Mouse (Mus musculus) liver, embryonic 14.5 days (tissue): Measurements from ENCODE around the gene Muc4. TPM values are rescaled to one million over a fixed set of nuclear protein-coding genes. Genes with fewer than 3 reads are reported as not detected.

Experiments used
- ATAC-seq: fragments of 200-750 bp; cut with Nextera tagmentation; 2 replicates; pipeline ENCODE4 v1.8.0; 2017; ENCODE audit warnings: moderate number of reproducible peaks, mild to moderate bottlenecking, moderate library complexity; ENCODE audit not compliant: insufficient read depth
- DNase-seq, 3 experiments: peaks; one replicate each; pipeline ENCODE4 v3.0.0-alpha.2; 2012 to 2013; ENCODE audit warnings: low read depth in 3 of 3, low spot score in 3 of 3
- H3K27ac ChIP-seq: fragments of 300-500 bp; sonication (generic); 2 replicates; pipeline ENCODE4 v1.5.1; 2014; ENCODE audit warnings: moderate library complexity, mild to moderate bottlenecking, control low read depth, inconsistent platforms
- H3K27me3 ChIP-seq: fragments of 300-500 bp; sonication (generic); 2 replicates; pipeline ENCODE4 v1.6.1; 2014; ENCODE audit warnings: mild to moderate bottlenecking, low read length, moderate library complexity; ENCODE audit not compliant: control insufficient read depth, insufficient read depth
- H3K36me3 ChIP-seq: fragments of 300-500 bp; sonication (generic); replicated peaks from 2 replicates; pipeline ENCODE4 v1.6.1; 2014; ENCODE audit warnings: low read depth; ENCODE audit not compliant: control insufficient read depth, insufficient read depth
- H3K4me1 ChIP-seq, 2 experiments: fragments of 200-500 bp in 1 of 2; fragments of 300-500 bp in 1 of 2; sonication (generic) in 1 of 2; replicated peaks; 2 replicates each; pipeline ENCODE4 v1.6.1; 2012 to 2014; ENCODE audit warnings: antibody characterized with exemption in 1 of 2, inconsistent platforms in 1 of 2, low read length in 1 of 2; ENCODE audit not compliant: control insufficient read depth in 2 of 2, insufficient read depth in 2 of 2
- H3K4me2 ChIP-seq: fragments of 300-500 bp; sonication (generic); 2 replicates; pipeline ENCODE4 v1.6.1; 2014; ENCODE audit warnings: low read depth, mild to moderate bottlenecking, control low read depth, moderate library complexity
- H3K4me3 ChIP-seq, 2 experiments: fragments of 200-500 bp in 1 of 2; fragments of 300-500 bp in 1 of 2; sonication (generic) in 1 of 2; 2 replicates each; pipeline ENCODE4 v1.5.1; 2012 to 2014; ENCODE audit warnings: low read depth in 2 of 2, low read length in 2 of 2, mild to moderate bottlenecking in 2 of 2, control low read depth in 1 of 2, inconsistent platforms in 1 of 2, moderate library complexity in 1 of 2; ENCODE audit not compliant: insufficient read depth in 1 of 2
- H3K9ac ChIP-seq: fragments of 300-500 bp; sonication (generic); replicated peaks from 2 replicates; pipeline ENCODE4 v1.6.1; 2014; ENCODE audit warnings: mild to moderate bottlenecking, control low read depth, moderate library complexity
- H3K9me3 ChIP-seq: fragments of 300-500 bp; sonication (generic); 2 replicates; pipeline ENCODE4 v1.6.1; 2016; ENCODE audit warnings: low read length, mixed read lengths; ENCODE audit not compliant: control insufficient read depth
- CTCF ChIP-seq: IDR thresholded peaks from 2 replicates; pipeline ENCODE4 v1.5.1; 2016; ENCODE audit warnings: antibody characterized with exemption, low read depth, control low read depth
- EP300 ChIP-seq: IDR thresholded peaks from 2 replicates; pipeline ENCODE4 v1.6.1; 2016; ENCODE audit warnings: antibody characterized with exemption, low read depth
- WGBS: fragments of 180-500 bp; shearing (Covaris S2); extraction: QIAGEN DNeasy Blood & Tissue Kit; methylation state at CpG from one replicate; pipeline ENCODE4 v1.1.7; 2014; ENCODE audit not compliant: insufficient replicate concordance; 5-methylcytosine and 5-hydroxymethylcytosine counted together
- polyA plus RNA-seq, 2 experiments: library from polyadenylated mRNA; depleted of rRNA in 1 of 2; stranded (reverse) in 1 of 2; unstranded in 1 of 2; fragments of >200 nt; fragmentation: Nextera tagmentation in 1 of 2; extraction: Ambion mirVana in 1 of 2; gene quantifications; 2 replicates each; pipeline versions ENCODE4 v1.2.1 to v1.2.3; 2012 to 2014

Muc4 gene
- polyA plus RNA-seq, 2 experiments, result 0.63 to 0.79 TPM

GRCm38 (mm10) chr16:32776676-32777075 is 41.0 kb downstream of the Muc4 start:
- H3K27me3 ChIP-seq, result no peaks in the 10 kb centered on the region
- H3K4me3 ChIP-seq, result no peak overlapping the region
- H3K36me3 ChIP-seq, result no peaks in the 10 kb centered on the region
- TF ChIP-seq EP300 (no peak), CTCF (no peak)
- no peak overlapping the region for H3K9ac ChIP-seq
- ATAC-seq, result no peak
- no peaks in the 10 kb centered on the region for H3K9me3 ChIP-seq
- DNase-seq, result no peak
- WGBS, result 36% methylated on average over 10 of the region's 10 CpGs
- H3K27ac ChIP-seq, result no peak overlapping the region
- H3K4me2 ChIP-seq, result no peak overlapping the region
- no peaks in the 10 kb centered on the region for H3K4me1 ChIP-seq

- no peak for ATAC-seq
- WGBS, result 39% methylated on average over 8 of the region's 8 CpGs
- H3K27ac ChIP-seq, result no peak overlapping the region
- H3K36me3 ChIP-seq, result no peaks in the 10 kb centered on the region
- no peak overlapping the region for H3K4me3 ChIP-seq
- no peak for DNase-seq
- peaks cover 0 to 3% of the 10 kb centered on the region in 2 experiments; a peak in 2 of 4 replicates for H3K4me1 ChIP-seq
- H3K9me3 ChIP-seq, result no peaks in the 10 kb centered on the region
- no peaks in the 10 kb centered on the region for H3K27me3 ChIP-seq
- no peak for TF ChIP-seq EP300
- TF ChIP-seq CTCF, result no peak
- no peak overlapping the region for H3K9ac ChIP-seq
- no peak overlapping the region for H3K4me2 ChIP-seq
Observed at GRCm38 (mm10) chr16:32778956-32779355, 43.3 kb downstream of the Muc4 start.

- DNase-seq, result no peak
- no peak for ATAC-seq
- H3K4me3 ChIP-seq, result no peak overlapping the region
- H3K36me3 ChIP-seq, result no peaks in the 10 kb centered on the region
- H3K4me2 ChIP-seq, result no peak overlapping the region
- peaks cover 0 to 3% of the 10 kb centered on the region in 2 experiments; a peak in 2 of 4 replicates for H3K4me1 ChIP-seq
- 46% methylated on average over 5 of the region's 5 CpGs for WGBS
- H3K27ac ChIP-seq, result no peak overlapping the region
- no peaks in the 10 kb centered on the region for H3K9me3 ChIP-seq
- TF ChIP-seq CTCF (no peak), EP300 (no peak)
- no peak overlapping the region for H3K9ac ChIP-seq
- H3K27me3 ChIP-seq, result no peaks in the 10 kb centered on the region
Observed at GRCm38 (mm10) chr16:32783324-32784062, 47.8 kb downstream of the Muc4 start.

GRCm38 (mm10) chr16:32784840-32785239 is 49.2 kb downstream of the Muc4 start:
- no peaks in the 10 kb centered on the region for H3K9me3 ChIP-seq
- no peak overlapping the region for H3K9ac ChIP-seq
- H3K4me3 ChIP-seq, result no peak overlapping the region
- DNase-seq, result no peak
- H3K36me3 ChIP-seq, result no peaks in the 10 kb centered on the region
- no peaks in the 10 kb centered on the region for H3K27me3 ChIP-seq
- H3K4me1 ChIP-seq, result peaks cover 0 to 3% of the 10 kb centered on the region in 2 experiments; a peak in 2 of 4 replicates
- TF ChIP-seq CTCF (no peak), EP300 (no peak)
- H3K4me2 ChIP-seq, result no peak overlapping the region
- WGBS, result 74% methylated on average over 13 of the region's 13 CpGs
- no peak for ATAC-seq
- no peak overlapping the region for H3K27ac ChIP-seq

- ATAC-seq (no peak), DNase-seq (no peak)
- Histone ChIP-seq H3K9me3 (no peaks in the 10 kb centered on the region), H3K27me3 (no peaks in the 10 kb centered on the region), H3K9ac (no peak overlapping the region), H3K36me3 (no peaks in the 10 kb centered on the region), H3K27ac (no peak overlapping the region), H3K4me2 (no peak overlapping the region), H3K4me3 (no peak overlapping the region), H3K4me1 (no peaks in the 10 kb centered on the region)
- WGBS, result 63% methylated on average over 5 of the region's 5 CpGs
- TF ChIP-seq EP300 (no peak), CTCF (no peak)
Observed at GRCm38 (mm10) chr16:32790056-32790455, 54.4 kb downstream of the Muc4 start.
